Mouse (Mus musculus): ENCODE results near the gene Spata13. TPM values are rescaled to one million over a fixed set of nuclear protein-coding genes. Genes with fewer than 3 reads are reported as not detected.
A peak's percentile ranks its signal among the peaks of the same experiment; 100 is the strongest.

The Spata13 gene
- polyA plus RNA-seq, 1 experiment from 2014 or later = 14.7 TPM

GRCm38 (mm10) chr14:60656701-60657085 lies 22.9 kb downstream of the Spata13 start:
- H3K27me3 ChIP-seq (replicated peaks; ENCODE audit: control insufficient read depth, insufficient read depth, low read length) = no peaks in the 10 kb centered on the region
- H3K4me2 ChIP-seq (ENCODE audit: low read depth, low read length) = no peak overlapping the region
- H3K4me3 ChIP-seq (ENCODE audit: low read depth, low read length) = no peak overlapping the region
- H3K27ac ChIP-seq (replicated peaks; ENCODE audit: low read depth, low read length) = no peak overlapping the region
- no peaks in the 10 kb centered on the region for H3K36me3 ChIP-seq (ENCODE audit: control insufficient read depth, insufficient read depth, low read length)
- ATAC-seq (ENCODE audit: low read depth) (no peak), DNase-seq (ENCODE audit: low spot score) (no peak)
- H3K9me3 ChIP-seq (ENCODE audit: control insufficient read depth, low read length) = no peaks in the 10 kb centered on the region
- WGBS = 91% methylated on average over 11 of the region's 11 CpGs
- H3K9ac ChIP-seq (ENCODE audit: low read depth, low read length) = no peak overlapping the region
- H3K4me1 ChIP-seq (ENCODE audit: control insufficient read depth, insufficient read depth, low read length) = peaks cover 17% of the 10 kb centered on the region; the same call in 1 of the 2 replicates

GRCm38 (mm10) chr14:60657891-60658290 lies 24.1 kb downstream of the Spata13 start:
- no peaks in the 10 kb centered on the region for H3K9me3 ChIP-seq (ENCODE audit: control insufficient read depth, low read length)
- H3K27me3 ChIP-seq (replicated peaks; ENCODE audit: control insufficient read depth, insufficient read depth, low read length) = no peaks in the 10 kb centered on the region
- no peaks in the 10 kb centered on the region for H3K36me3 ChIP-seq (ENCODE audit: control insufficient read depth, insufficient read depth, low read length)
- H3K27ac ChIP-seq (replicated peaks; ENCODE audit: low read depth, low read length) = no peak overlapping the region
- H3K4me2 ChIP-seq (ENCODE audit: low read depth, low read length) = no peak overlapping the region
- peaks cover 17% of the 10 kb centered on the region; the same call in 1 of the 2 replicates for H3K4me1 ChIP-seq (ENCODE audit: control insufficient read depth, insufficient read depth, low read length)
- WGBS = 85% methylated on average over 2 of the region's 2 CpGs
- no peak overlapping the region for H3K4me3 ChIP-seq (ENCODE audit: low read depth, low read length)
- ATAC-seq (ENCODE audit: low read depth) = no peak
- no peak for DNase-seq (ENCODE audit: low spot score)
- H3K9ac ChIP-seq (ENCODE audit: low read depth, low read length) = no peak overlapping the region

GRCm38 (mm10) chr14:60659498-60659897 lies 25.7 kb downstream of the Spata13 start:
- Histone ChIP-seq H3K4me1 (ENCODE audit: control insufficient read depth, insufficient read depth, low read length) (peaks cover 17% of the 10 kb centered on the region; the same call in 1 of the 2 replicates), H3K4me3 (ENCODE audit: low read depth, low read length) (no peak overlapping the region), H3K9ac (ENCODE audit: low read depth, low read length) (no peak overlapping the region), H3K9me3 (ENCODE audit: control insufficient read depth, low read length) (no peaks in the 10 kb centered on the region), H3K4me2 (ENCODE audit: low read depth, low read length) (no peak overlapping the region), H3K27ac (replicated peaks; ENCODE audit: low read depth, low read length) (no peak overlapping the region), H3K27me3 (replicated peaks; ENCODE audit: control insufficient read depth, insufficient read depth, low read length) (no peaks in the 10 kb centered on the region), H3K36me3 (ENCODE audit: control insufficient read depth, insufficient read depth, low read length) (no peaks in the 10 kb centered on the region)
- ATAC-seq (ENCODE audit: low read depth) (no peak), DNase-seq (ENCODE audit: low spot score) (no peak)
- 78% methylated on average over 8 of the region's 8 CpGs for WGBS

- no peak for DNase-seq (ENCODE audit: low spot score)
- WGBS = 87% methylated on average over 8 of the region's 8 CpGs
- Histone ChIP-seq H3K4me3 (ENCODE audit: low read depth, low read length) (no peak overlapping the region), H3K36me3 (ENCODE audit: control insufficient read depth, insufficient read depth, low read length) (no peaks in the 10 kb centered on the region), H3K27ac (replicated peaks; ENCODE audit: low read depth, low read length) (no peak overlapping the region), H3K9ac (ENCODE audit: low read depth, low read length) (no peak overlapping the region), H3K4me1 (ENCODE audit: control insufficient read depth, insufficient read depth, low read length) (peaks cover 9% of the 10 kb centered on the region; the same call in 1 of the 2 replicates), H3K27me3 (replicated peaks; ENCODE audit: control insufficient read depth, insufficient read depth, low read length) (no peaks in the 10 kb centered on the region), H3K9me3 (ENCODE audit: control insufficient read depth, low read length) (no peaks in the 10 kb centered on the region), H3K4me2 (ENCODE audit: low read depth, low read length) (no peak overlapping the region)
- ATAC-seq (ENCODE audit: low read depth) = no peak
These were observed 26.8 kb downstream of the Spata13 start for GRCm38 (mm10) chr14:60660591-60660990.

- no peaks in the 10 kb centered on the region for H3K9me3 ChIP-seq (ENCODE audit: control insufficient read depth, low read length)
- ATAC-seq (ENCODE audit: low read depth) (no peak), DNase-seq (ENCODE audit: low spot score) (no peak)
- peaks cover 3% of the 10 kb centered on the region; the same call in 1 of the 2 replicates for H3K4me1 ChIP-seq (ENCODE audit: control insufficient read depth, insufficient read depth, low read length)
- no peak overlapping the region for H3K4me3 ChIP-seq (ENCODE audit: low read depth, low read length)
- H3K27ac ChIP-seq (replicated peaks; ENCODE audit: low read depth, low read length) = no peak overlapping the region
- no peaks in the 10 kb centered on the region for H3K27me3 ChIP-seq (replicated peaks; ENCODE audit: control insufficient read depth, insufficient read depth, low read length)
- no peak overlapping the region for H3K9ac ChIP-seq (ENCODE audit: low read depth, low read length)
- H3K36me3 ChIP-seq (ENCODE audit: control insufficient read depth, insufficient read depth, low read length) = no peaks in the 10 kb centered on the region
- WGBS = 93% methylated on average over 5 of the region's 5 CpGs
- no peak overlapping the region for H3K4me2 ChIP-seq (ENCODE audit: low read depth, low read length)
These were observed 27.5 kb downstream of the Spata13 start for GRCm38 (mm10) chr14:60661281-60661680.

GRCm38 (mm10) chr14:60663309-60663940 lies 29.6 kb downstream of the Spata13 start:
- ATAC-seq (ENCODE audit: low read depth) = no peak
- no peaks in the 10 kb centered on the region for H3K27me3 ChIP-seq (replicated peaks; ENCODE audit: control insufficient read depth, insufficient read depth, low read length)
- H3K4me1 ChIP-seq (ENCODE audit: control insufficient read depth, insufficient read depth, low read length) = no peaks in the 10 kb centered on the region
- no peak overlapping the region for H3K4me3 ChIP-seq (ENCODE audit: low read depth, low read length)
- DNase-seq (ENCODE audit: low spot score) = no peak
- H3K4me2 ChIP-seq (ENCODE audit: low read depth, low read length) = no peak overlapping the region
- H3K36me3 ChIP-seq (ENCODE audit: control insufficient read depth, insufficient read depth, low read length) = no peaks in the 10 kb centered on the region
- no peaks in the 10 kb centered on the region for H3K9me3 ChIP-seq (ENCODE audit: control insufficient read depth, low read length)
- H3K27ac ChIP-seq (replicated peaks; ENCODE audit: low read depth, low read length) = no peak overlapping the region
- WGBS = 87% methylated on average over 11 of the region's 11 CpGs
- no peak overlapping the region for H3K9ac ChIP-seq (ENCODE audit: low read depth, low read length)

GRCm38 (mm10) chr14:60664641-60665040 lies 30.8 kb downstream of the Spata13 start:
- H3K4me3 ChIP-seq (ENCODE audit: low read depth, low read length) = no peak overlapping the region
- H3K9ac ChIP-seq (ENCODE audit: low read depth, low read length) = no peak overlapping the region
- DNase-seq (ENCODE audit: low spot score) (no peak), ATAC-seq (ENCODE audit: low read depth) (peak; percentile 33; the same call in 1 of the 2 replicates)
- no peaks in the 10 kb centered on the region for H3K9me3 ChIP-seq (ENCODE audit: control insufficient read depth, low read length)
- 60% methylated on average over 4 of the region's 4 CpGs for WGBS
- H3K4me2 ChIP-seq (ENCODE audit: low read depth, low read length) = no peak overlapping the region
- no peaks in the 10 kb centered on the region for H3K4me1 ChIP-seq (ENCODE audit: control insufficient read depth, insufficient read depth, low read length)
- no peak overlapping the region for H3K27ac ChIP-seq (replicated peaks; ENCODE audit: low read depth, low read length)
- H3K27me3 ChIP-seq (replicated peaks; ENCODE audit: control insufficient read depth, insufficient read depth, low read length) = no peaks in the 10 kb centered on the region
- no peaks in the 10 kb centered on the region for H3K36me3 ChIP-seq (ENCODE audit: control insufficient read depth, insufficient read depth, low read length)

GRCm38 (mm10) chr14:60665263-60665662 lies 31.5 kb downstream of the Spata13 start:
- DNase-seq (ENCODE audit: low spot score) (no peak), ATAC-seq (ENCODE audit: low read depth) (no peak)
- Histone ChIP-seq H3K27me3 (replicated peaks; ENCODE audit: control insufficient read depth, insufficient read depth, low read length) (no peaks in the 10 kb centered on the region), H3K4me1 (ENCODE audit: control insufficient read depth, insufficient read depth, low read length) (no peaks in the 10 kb centered on the region), H3K4me3 (ENCODE audit: low read depth, low read length) (no peak overlapping the region), H3K9ac (ENCODE audit: low read depth, low read length) (no peak overlapping the region), H3K9me3 (ENCODE audit: control insufficient read depth, low read length) (no peaks in the 10 kb centered on the region), H3K36me3 (ENCODE audit: control insufficient read depth, insufficient read depth, low read length) (no peaks in the 10 kb centered on the region), H3K4me2 (ENCODE audit: low read depth, low read length) (no peak overlapping the region), H3K27ac (replicated peaks; ENCODE audit: low read depth, low read length) (no peak overlapping the region)
- WGBS = 54% methylated on average over 6 of the region's 6 CpGs

GRCm38 (mm10) chr14:60666252-60666651 lies 32.5 kb downstream of the Spata13 start:
- 74% methylated on average over 7 of the region's 7 CpGs for WGBS
- Histone ChIP-seq H3K4me2 (ENCODE audit: low read depth, low read length) (no peak overlapping the region), H3K27me3 (replicated peaks; ENCODE audit: control insufficient read depth, insufficient read depth, low read length) (no peaks in the 10 kb centered on the region)

More at GRCm38 (mm10) chr14:60666252-60666651, 32.5 kb downstream of the Spata13 start:
- H3K36me3 ChIP-seq (ENCODE audit: control insufficient read depth, insufficient read depth, low read length) = no peaks in the 10 kb centered on the region
- no peak overlapping the region for H3K9ac ChIP-seq (ENCODE audit: low read depth, low read length)
- no peak overlapping the region for H3K27ac ChIP-seq (replicated peaks; ENCODE audit: low read depth, low read length)
- H3K9me3 ChIP-seq (ENCODE audit: control insufficient read depth, low read length) = no peaks in the 10 kb centered on the region
- ATAC-seq (ENCODE audit: low read depth) = no peak
- no peaks in the 10 kb centered on the region for H3K4me1 ChIP-seq (ENCODE audit: control insufficient read depth, insufficient read depth, low read length)
- no peak for DNase-seq (ENCODE audit: low spot score)
- H3K4me3 ChIP-seq (ENCODE audit: low read depth, low read length) = no peak overlapping the region

Data from embryonic facial prominence, embryonic 14.5 days (tissue).